Mouse (Mus musculus): ENCODE measurements around the gene Ak4. TPM values are rescaled to one million over a fixed set of nuclear protein-coding genes. Genes with fewer than 3 reads are reported as not detected.

Gene Ak4
- polyA plus RNA-seq, 2 experiments, result 5.8 to 17.9 TPM

DNA sequence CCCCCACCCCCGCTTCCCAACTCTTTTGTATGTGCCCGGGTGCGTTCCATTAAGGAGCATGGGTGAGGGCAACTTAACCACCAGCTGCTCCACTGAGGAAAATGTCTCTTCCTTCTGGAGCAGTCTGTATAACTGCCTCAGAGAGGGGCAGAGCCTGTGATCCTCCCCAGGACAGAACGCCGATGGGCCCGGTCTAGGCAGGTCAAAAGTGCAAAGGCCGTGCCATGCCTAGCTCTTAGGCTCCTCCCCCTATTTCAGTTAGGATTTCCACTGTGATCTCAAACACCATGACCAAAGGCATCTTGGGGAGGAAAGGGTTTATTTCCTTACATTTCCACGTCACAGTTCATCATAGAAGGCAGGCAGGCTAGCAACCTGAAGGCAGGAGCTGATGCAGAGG, 29.6 kb downstream of the Ak4 start:
- DNase-seq (ENCODE audit: low spot score) (no peak), ATAC-seq (ENCODE audit: low FRiP score, low read depth) (no peak)
- H3K9me3 ChIP-seq (ENCODE audit: control insufficient read depth, low read length), result no peaks in the 10 kb centered on the region
- WGBS, result 78% methylated on average over 8 of the region's 8 CpGs
- H3K4me3 ChIP-seq (replicated peaks; ENCODE audit: low read length), result no peak overlapping the region
- no peaks in the 10 kb centered on the region for H3K27me3 ChIP-seq (ENCODE audit: control insufficient read depth, insufficient read depth, low read length)
- TF ChIP-seq POLR2A (IDR thresholded peaks at IDR 0.05; ENCODE audit: borderline replicate concordance, extremely low read depth, insufficient read depth, insufficient read length), result no peak
- peaks cover 4% of the 10 kb centered on the region; the same call in 1 of the 2 replicates for H3K36me3 ChIP-seq (ENCODE audit: control insufficient read depth, insufficient read depth, low read length)
- H3K9ac ChIP-seq (ENCODE audit: low read depth, low read length, severe bottlenecking), result no peak overlapping the region
- H3K4me1 ChIP-seq (ENCODE audit: control insufficient read depth, insufficient read depth, low read length), result no peaks in the 10 kb centered on the region
- H3K27ac ChIP-seq (replicated peaks; ENCODE audit: low read depth, low read length), result no peak overlapping the region
- H3K4me2 ChIP-seq (replicated peaks; ENCODE audit: low read depth, low read length, severe bottlenecking), result no peak overlapping the region

DNA sequence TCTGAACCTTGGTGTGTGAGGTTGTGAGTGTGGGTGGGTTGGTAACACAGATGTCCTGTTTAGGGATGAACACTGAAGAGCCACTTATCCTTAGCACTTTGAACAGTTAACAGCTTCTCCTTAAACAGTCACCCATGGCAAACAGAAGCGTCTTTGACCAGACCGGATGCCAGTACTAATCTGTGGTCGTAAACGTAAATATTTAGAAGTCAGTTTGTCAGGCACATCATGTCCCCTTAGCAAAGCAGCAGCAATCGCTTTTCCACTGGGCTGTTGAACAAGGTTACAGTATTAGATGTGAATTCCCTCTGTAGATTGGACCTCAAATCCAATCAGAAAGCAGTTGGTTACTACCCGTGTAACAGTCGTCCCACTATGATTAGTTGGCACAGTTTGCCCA, 30.3 kb downstream of the Ak4 start:
- H3K9me3 ChIP-seq (ENCODE audit: control insufficient read depth, low read length), result no peaks in the 10 kb centered on the region
- ATAC-seq (ENCODE audit: low FRiP score, low read depth), result no peak
- WGBS, result 67% methylated on average over 7 of the region's 7 CpGs

DNA sequence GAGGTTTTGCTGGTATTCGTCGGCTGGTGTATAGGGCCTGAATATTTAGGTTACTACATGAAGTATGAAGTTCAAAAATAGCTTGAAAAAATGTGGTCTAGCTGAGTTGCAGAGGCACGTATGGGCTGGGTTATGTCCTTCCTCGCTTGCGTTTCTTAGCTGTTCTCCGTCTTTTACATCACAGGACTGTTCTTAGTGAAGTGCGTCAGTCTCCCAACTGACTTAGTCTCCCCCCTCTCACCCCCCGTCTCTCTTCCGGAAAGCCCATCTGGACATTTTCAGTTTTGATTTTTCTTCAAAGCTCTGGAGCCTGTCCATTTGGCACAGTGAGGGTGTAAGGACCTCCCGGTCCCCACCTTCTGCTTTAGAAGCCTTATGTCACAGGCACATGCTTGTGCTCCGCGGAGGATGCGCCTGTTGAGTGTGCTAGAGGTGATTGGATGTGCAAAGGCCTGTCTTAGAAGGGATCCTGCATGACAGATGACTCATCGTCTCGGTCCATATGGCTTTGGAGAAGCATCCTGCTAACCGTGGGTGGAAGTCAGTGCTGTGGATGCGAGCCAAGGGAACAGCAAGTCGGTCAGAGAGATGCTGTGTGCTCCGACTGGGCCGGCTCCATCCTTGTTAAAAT, 31.2 kb downstream of the Ak4 start:
- peak; percentile 26 for DNase-seq (ENCODE audit: low spot score)
- ATAC-seq (ENCODE audit: low FRiP score, low read depth), result peak; percentile 44; the same call in 1 of the 2 replicates
- no peaks in the 10 kb centered on the region for H3K27me3 ChIP-seq (ENCODE audit: control insufficient read depth, insufficient read depth, low read length)
- no peaks in the 10 kb centered on the region for H3K4me1 ChIP-seq (ENCODE audit: control insufficient read depth, insufficient read depth, low read length)
- H3K9me3 ChIP-seq (ENCODE audit: control insufficient read depth, low read length), result no peaks in the 10 kb centered on the region
- no peak overlapping the region for H3K27ac ChIP-seq (replicated peaks; ENCODE audit: low read depth, low read length)
- 80% methylated on average over 20 of the region's 20 CpGs for WGBS
- no peak for TF ChIP-seq POLR2A (IDR thresholded peaks at IDR 0.05; ENCODE audit: borderline replicate concordance, extremely low read depth, insufficient read depth, insufficient read length)
- no peak overlapping the region for H3K4me3 ChIP-seq (replicated peaks; ENCODE audit: low read length)
- peaks cover 4% of the 10 kb centered on the region; the same call in 1 of the 2 replicates for H3K36me3 ChIP-seq (ENCODE audit: control insufficient read depth, insufficient read depth, low read length)
- no peak overlapping the region for H3K4me2 ChIP-seq (replicated peaks; ENCODE audit: low read depth, low read length, severe bottlenecking)
- no peak overlapping the region for H3K9ac ChIP-seq (ENCODE audit: low read depth, low read length, severe bottlenecking)

More for the DNA sequence above, 30.3 kb downstream of the Ak4 start:
- TF ChIP-seq POLR2A (IDR thresholded peaks at IDR 0.05; ENCODE audit: borderline replicate concordance, extremely low read depth, insufficient read depth, insufficient read length), result no peak
- Histone ChIP-seq H3K4me3 (replicated peaks; ENCODE audit: low read length) (no peak overlapping the region), H3K4me1 (ENCODE audit: control insufficient read depth, insufficient read depth, low read length) (no peaks in the 10 kb centered on the region), H3K27ac (replicated peaks; ENCODE audit: low read depth, low read length) (no peak overlapping the region), H3K27me3 (ENCODE audit: control insufficient read depth, insufficient read depth, low read length) (no peaks in the 10 kb centered on the region), H3K9ac (ENCODE audit: low read depth, low read length, severe bottlenecking) (no peak overlapping the region), H3K36me3 (ENCODE audit: control insufficient read depth, insufficient read depth, low read length) (peaks cover 4% of the 10 kb centered on the region; the same call in 1 of the 2 replicates), H3K4me2 (replicated peaks; ENCODE audit: low read depth, low read length, severe bottlenecking) (no peak overlapping the region)
- DNase-seq (ENCODE audit: low spot score), result no peak

DNA sequence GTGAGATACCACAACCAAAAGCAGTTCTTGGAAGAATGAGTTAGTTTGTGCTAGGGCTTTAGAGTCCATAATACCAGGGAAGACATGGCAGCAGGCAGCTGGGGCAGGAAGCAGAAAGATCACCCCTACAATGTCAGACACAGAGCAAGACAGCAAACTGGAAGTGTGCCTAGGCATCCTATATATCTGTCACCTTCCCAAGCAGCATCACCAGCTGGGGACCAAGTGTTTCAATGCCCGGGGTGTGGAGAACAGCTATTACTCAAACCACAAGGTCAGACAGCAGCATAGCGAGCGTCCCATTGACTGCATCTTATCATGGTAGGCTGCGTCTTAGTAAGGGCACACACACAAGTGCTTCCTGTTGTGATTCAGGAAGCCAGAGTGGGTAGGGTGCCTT, 32.0 kb downstream of the Ak4 start:
- Histone ChIP-seq H3K27ac (replicated peaks; ENCODE audit: low read depth, low read length) (no peak overlapping the region), H3K9ac (ENCODE audit: low read depth, low read length, severe bottlenecking) (no peak overlapping the region), H3K4me2 (replicated peaks; ENCODE audit: low read depth, low read length, severe bottlenecking) (no peak overlapping the region), H3K27me3 (ENCODE audit: control insufficient read depth, insufficient read depth, low read length) (no peaks in the 10 kb centered on the region), H3K9me3 (ENCODE audit: control insufficient read depth, low read length) (no peaks in the 10 kb centered on the region), H3K4me3 (replicated peaks; ENCODE audit: low read length) (no peak overlapping the region), H3K4me1 (ENCODE audit: control insufficient read depth, insufficient read depth, low read length) (no peaks in the 10 kb centered on the region), H3K36me3 (ENCODE audit: control insufficient read depth, insufficient read depth, low read length) (peaks cover 4% of the 10 kb centered on the region; the same call in 1 of the 2 replicates)
- DNase-seq (ENCODE audit: low spot score), result no peak
- TF ChIP-seq POLR2A (IDR thresholded peaks at IDR 0.05; ENCODE audit: borderline replicate concordance, extremely low read depth, insufficient read depth, insufficient read length), result no peak
- no peak for ATAC-seq (ENCODE audit: low FRiP score, low read depth)
- WGBS, result 86% methylated on average over 4 of the region's 4 CpGs

DNA sequence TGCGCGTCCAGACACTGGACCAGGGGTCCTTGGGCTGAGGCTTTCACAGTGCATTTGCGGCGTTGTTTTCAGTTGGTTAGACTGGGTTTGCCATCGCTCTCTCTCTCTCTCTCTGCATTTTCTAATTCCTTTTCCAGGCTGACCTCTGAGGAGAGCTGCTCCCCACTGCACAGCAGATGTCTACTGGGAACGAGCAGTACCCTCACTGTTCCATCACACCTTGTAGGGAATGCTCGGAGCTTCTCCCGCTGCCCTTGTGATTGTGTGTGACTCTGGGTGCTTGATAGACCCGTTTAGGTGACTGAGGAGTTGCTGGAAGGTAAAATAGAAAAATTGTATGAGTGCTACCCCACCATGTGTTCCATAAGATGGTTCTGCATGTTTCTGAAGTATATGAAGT, 33.8 kb downstream of the Ak4 start:
- Histone ChIP-seq H3K27me3 (ENCODE audit: control insufficient read depth, insufficient read depth, low read length) (no peaks in the 10 kb centered on the region), H3K27ac (replicated peaks; ENCODE audit: low read depth, low read length) (no peak overlapping the region), H3K36me3 (ENCODE audit: control insufficient read depth, insufficient read depth, low read length) (peaks cover 4% of the 10 kb centered on the region; the same call in 1 of the 2 replicates), H3K4me1 (ENCODE audit: control insufficient read depth, insufficient read depth, low read length) (no peaks in the 10 kb centered on the region), H3K4me2 (replicated peaks; ENCODE audit: low read depth, low read length, severe bottlenecking) (no peak overlapping the region), H3K9me3 (ENCODE audit: control insufficient read depth, low read length) (no peaks in the 10 kb centered on the region), H3K4me3 (replicated peaks; ENCODE audit: low read length) (no peak overlapping the region), H3K9ac (ENCODE audit: low read depth, low read length, severe bottlenecking) (no peak overlapping the region)
- ATAC-seq (ENCODE audit: low FRiP score, low read depth) (no peak), DNase-seq (ENCODE audit: low spot score) (no peak)
- no peak for TF ChIP-seq POLR2A (IDR thresholded peaks at IDR 0.05; ENCODE audit: borderline replicate concordance, extremely low read depth, insufficient read depth, insufficient read length)
- 91% methylated on average over 9 of the region's 9 CpGs for WGBS

Measured in limb, embryonic 14.5 days (tissue).